Mouse (Mus musculus) urinary bladder, adult 2 months (tissue): ENCODE data around the gene Osbpl5. TPM values are rescaled to one million over a fixed set of nuclear protein-coding genes. Genes with fewer than 3 reads are reported as not detected.
"Not testable (repeated sequence)": the region's sequence is repeated elsewhere in the genome, so short reads cannot be mapped to it uniquely, and the experiment has no call there.

Experiments used
- DNase-seq: peaks from one replicate; pipeline ENCODE4 v3.0.0; 2022; ENCODE audit warnings: low spot score
- polyA plus RNA-seq: library from polyadenylated mRNA; depleted of rRNA; stranded (reverse); fragments of >200 nt; gene quantifications from 2 replicates; pipeline ENCODE4 v1.2.3, GENCODE M21; 2012

Osbpl5 gene
- polyA plus RNA-seq, 1 experiment = 67.2 TPM

GRCm38 (mm10) chr7:143709395-143709794 is 47.4 kb downstream of the Osbpl5 start:
- DNase-seq = no peak

GRCm38 (mm10) chr7:143706697-143707438 is 49.9 kb downstream of the Osbpl5 start:
- peak; percentile 74 for DNase-seq

- DNase-seq = no peak
These were observed 60.6 kb downstream of the Osbpl5 start for GRCm38 (mm10) chr7:143696140-143696539.

- DNase-seq = no peak
These were observed 62.2 kb downstream of the Osbpl5 start for GRCm38 (mm10) chr7:143694550-143694949.

- DNase-seq = peak; percentile 19
These were observed 63.9 kb downstream of the Osbpl5 start for GRCm38 (mm10) chr7:143692746-143693510.

- DNase-seq = no peak
These were observed 64.9 kb downstream of the Osbpl5 start for GRCm38 (mm10) chr7:143691909-143692308.

- peak; percentile 17 for DNase-seq
These were observed 65.6 kb downstream of the Osbpl5 start for GRCm38 (mm10) chr7:143691181-143691580.

GRCm38 (mm10) chr7:143689946-143690345 is 66.8 kb downstream of the Osbpl5 start:
- no peak for DNase-seq

GRCm38 (mm10) chr7:143689481-143689880 is 67.3 kb downstream of the Osbpl5 start:
- no peak for DNase-seq

GRCm38 (mm10) chr7:143686676-143687075 is 70.1 kb downstream of the Osbpl5 start:
- DNase-seq = not testable (repeated sequence)

- DNase-seq = not testable (repeated sequence)
These were observed 70.6 kb downstream of the Osbpl5 start for GRCm38 (mm10) chr7:143686191-143686590.

GRCm38 (mm10) chr7:143685359-143686067 is 71.3 kb downstream of the Osbpl5 start, which contains the start of gene Tnfrsf23:
Gene Tnfrsf23 (minus strand): TSS chr7:143685872.
- DNase-seq = no peak

- not testable (repeated sequence) for DNase-seq
These were observed 72.2 kb downstream of the Osbpl5 start for GRCm38 (mm10) chr7:143684569-143684968.

GRCm38 (mm10) chr7:143681566-143681965 is 75.2 kb downstream of the Osbpl5 start:
- no peak for DNase-seq

- DNase-seq = not testable (repeated sequence)
These were observed 75.9 kb downstream of the Osbpl5 start for GRCm38 (mm10) chr7:143680836-143681235.

- DNase-seq = not testable (repeated sequence)
These were observed 77.1 kb downstream of the Osbpl5 start for GRCm38 (mm10) chr7:143679650-143680049.

GRCm38 (mm10) chr7:143666427-143667311 is 90.1 kb downstream of the Osbpl5 start:
- DNase-seq = no peak

GRCm38 (mm10) chr7:143663470-143663869 is 93.3 kb downstream of the Osbpl5 start:
- DNase-seq = no peak

GRCm38 (mm10) chr7:143660797-143661196 is 96.0 kb downstream of the Osbpl5 start:
- no peak for DNase-seq

GRCm38 (mm10) chr7:143649769-143650346 is 106.9 kb downstream of the Osbpl5 start:
- DNase-seq = not testable (repeated sequence)
